Mouse (Mus musculus) CH12.LX (cell line): ENCODE measurements at regions not wholly inside any gene's neighbourhood (a gene's known extent, or its start where the extent isn't known, plus 50 kb on each side); places are given as distances from the start of the nearest gene placed in this dataset.

ENCODE experiments used
- BHLHE40 ChIP-seq: IDR thresholded peaks from 2 replicates; pipeline ENCODE4 v1.6.1; 2011; ENCODE audit warnings: mild to moderate bottlenecking, low read depth, low read length, improper control_type of control experiment
- CHD1 ChIP-seq: IDR thresholded peaks from 2 replicates; pipeline ENCODE4 v1.6.1; 2012; ENCODE audit warnings: low read depth, low read length, improper control_type of control experiment, inconsistent platforms
- CTCF ChIP-seq, 2 experiments: IDR thresholded peaks in 1 of 2; conservative IDR thresholded peaks in 1 of 2; 2 replicates each; pipeline ENCODE4 v1.5.1; 2011 to 2012; ENCODE audit warnings: low read depth in 2 of 2, low read length in 2 of 2, improper control_type of control experiment in 1 of 2, inconsistent platforms in 1 of 2, mild to moderate bottlenecking in 1 of 2, moderate library complexity in 1 of 2
- E2F4 ChIP-seq: IDR thresholded peaks from 2 replicates; pipeline ENCODE4 v1.6.1; 2011; ENCODE audit warnings: low read depth, low read length, improper control_type of control experiment; ENCODE audit not compliant: insufficient replicate concordance
- EP300 ChIP-seq: IDR thresholded peaks from 2 replicates; pipeline ENCODE4 v1.6.1; 2011; ENCODE audit warnings: low read length, improper control_type of control experiment
- ETS1 ChIP-seq: conservative IDR thresholded peaks from 2 replicates; pipeline ENCODE4 v1.6.1; 2012; ENCODE audit warnings: low read depth, mild to moderate bottlenecking, inconsistent platforms, low read length, improper control_type of control experiment, moderate library complexity
- GABPA ChIP-seq: IDR thresholded peaks from 2 replicates; pipeline ENCODE4 v1.6.1; 2012; ENCODE audit warnings: low read depth, low read length, improper control_type of control experiment, inconsistent platforms; ENCODE audit not compliant: insufficient replicate concordance
- HCFC1 ChIP-seq: IDR thresholded peaks from 2 replicates; pipeline ENCODE4 v1.6.1; 2012; ENCODE audit warnings: low read depth, mild to moderate bottlenecking, inconsistent platforms, low read length, improper control_type of control experiment
- MAX ChIP-seq: IDR thresholded peaks from 2 replicates; pipeline ENCODE4 v1.6.1; 2011; ENCODE audit warnings: low read length, improper control_type of control experiment
- POLR2A ChIP-seq: IDR thresholded peaks from 2 replicates; pipeline ENCODE4 v1.6.1; 2011; ENCODE audit warnings: low read depth, mild to moderate bottlenecking, improper control_type of control experiment, low read length
- USF1 ChIP-seq: IDR thresholded peaks from 2 replicates; pipeline ENCODE4 v1.6.1; 2014; ENCODE audit warnings: low read depth, mild to moderate bottlenecking, inconsistent platforms, low read length, improper control_type of control experiment
- USF2 ChIP-seq: conservative IDR thresholded peaks from 2 replicates; pipeline ENCODE4 v1.6.1; 2011; ENCODE audit warnings: low read depth, low read length, improper control_type of control experiment
- ZKSCAN1 ChIP-seq: IDR thresholded peaks from 2 replicates; pipeline ENCODE4 v1.6.1; 2012; ENCODE audit warnings: low read depth, inconsistent platforms, low read length, improper control_type of control experiment, borderline replicate concordance
- ZMIZ1 ChIP-seq: IDR thresholded peaks from 2 replicates; pipeline ENCODE4 v1.6.1; 2012; ENCODE audit warnings: low read depth, mild to moderate bottlenecking, inconsistent platforms, low read length, improper control_type of control experiment

GRCm38 (mm10) chr3:99644910-99645309 lies 240.3 kb upstream of the Spag17 start:
- TF ChIP-seq HCFC1 (no peak), POLR2A (no peak), ETS1 (no peak), MAX (no peak), BHLHE40 (no peak), ZMIZ1 (no peak), ZKSCAN1 (no peak), EP300 (no peak), CTCF (conservative IDR thresholded peaks at IDR 0.05 in 1 of 2, IDR thresholded peaks at IDR 0.05 in 1 of 2; ENCODE audit: low read depth in 2 of 2, low read length in 2 of 2) (no peak), E2F4 (no peak), GABPA (no peak), CHD1 (no peak), USF1 (no peak), USF2 (no peak)
